Mouse (Mus musculus): ENCODE data around the gene Tjp2.

- TF ChIP-seq POLR2AphosphoS5 (IDR thresholded peaks at IDR 0.05; ENCODE audit: insufficient replicate concordance, low read depth, low read length) (no peak), CTCF (IDR thresholded peaks at IDR 0.05; ENCODE audit: low read depth, low read length) (no peak), GATA1 (IDR thresholded peaks at IDR 0.05; ENCODE audit: borderline replicate concordance, low read length) (no peak), TAL1 (conservative IDR thresholded peaks at IDR 0.05; ENCODE audit: low read depth, low read length) (no peak)
These were observed 166.0 kb downstream of the Tjp2 start for GRCm38 (mm10) chr19:24058851-24059250.

All from G1E (cell line).